Mouse (Mus musculus) left cerebral cortex, adult 8-10 months (tissue): ENCODE data around the gene Angptl2. TPM values are rescaled to one million over a fixed set of nuclear protein-coding genes. Genes with fewer than 3 reads are reported as not detected.

ENCODE experiments used
- DNase-seq, 2 experiments: peaks; one replicate each; pipeline ENCODE4 v3.0.0; 2022; ENCODE audit warnings: low spot score in 2 of 2
- total RNA-seq, 4 experiments: library from RNA; stranded (reverse); gene quantifications; 2 replicates each; pipeline ENCODE4 v1.2.4; 2022

Angptl2 gene
- total RNA-seq, 4 experiments from 2014 or later: 4.0 to 4.7 (median 4.3) TPM

- no peak for DNase-seq
These were observed 53.2 kb downstream of the Angptl2 start for GRCm38 (mm10) chr2:33269132-33269493.

- DNase-seq: no peak
These were observed 54.7 kb downstream of the Angptl2 start for GRCm38 (mm10) chr2:33270569-33270968.

- DNase-seq: no peak
These were observed 55.6 kb downstream of the Angptl2 start for GRCm38 (mm10) chr2:33271511-33271910.

- DNase-seq: no peak
These were observed 57.0 kb downstream of the Angptl2 start for GRCm38 (mm10) chr2:33272665-33273439.

GRCm38 (mm10) chr2:33274719-33275490, 59.0 kb downstream of the Angptl2 start:
- no peak for DNase-seq

GRCm38 (mm10) chr2:33279758-33280157, 63.9 kb downstream of the Angptl2 start:
- DNase-seq: no peak

GRCm38 (mm10) chr2:33280525-33280924, 64.7 kb downstream of the Angptl2 start:
- no peak for DNase-seq

GRCm38 (mm10) chr2:33281807-33282206, 65.9 kb downstream of the Angptl2 start:
- DNase-seq: no peak

- DNase-seq: no peak
These were observed 67.0 kb downstream of the Angptl2 start for GRCm38 (mm10) chr2:33282877-33283276.

GRCm38 (mm10) chr2:33283674-33284073, 67.8 kb downstream of the Angptl2 start:
- no peak for DNase-seq

GRCm38 (mm10) chr2:33288837-33289236, 73.0 kb downstream of the Angptl2 start:
- no peak for DNase-seq

- no peak for DNase-seq
These were observed 74.6 kb downstream of the Angptl2 start for GRCm38 (mm10) chr2:33290491-33290890.

- no peak for DNase-seq
These were observed 76.2 kb downstream of the Angptl2 start for GRCm38 (mm10) chr2:33292057-33292456.

GRCm38 (mm10) chr2:33295115-33295514, 79.2 kb downstream of the Angptl2 start:
- no peak for DNase-seq

Other genes starting within 250 kb of the Angptl2 start
- 10 to 100 TPM; 21.9 to 27.0 (median 24.9) TPM for gene Slc2a8, start 234.0 kb upstream of the Angptl2 start, total RNA-seq
- gene Garnl3, start 84.4 kb upstream of the Angptl2 start, total RNA-seq: 100 to 1,000 TPM in 3 of 4 experiments, 10 to 100 TPM in 1; 90.0 to 133 (median 114) TPM
- 10 to 100 TPM; 59.8 to 68.0 (median 67.1) TPM for gene Ralgps1, start 155.4 kb downstream of the Angptl2 start, total RNA-seq
- 10 to 100 TPM; 22.7 to 30.4 (median 24.4) TPM for gene Zbtb34, start 215.3 kb downstream of the Angptl2 start, total RNA-seq